In the genomic region with DNA sequence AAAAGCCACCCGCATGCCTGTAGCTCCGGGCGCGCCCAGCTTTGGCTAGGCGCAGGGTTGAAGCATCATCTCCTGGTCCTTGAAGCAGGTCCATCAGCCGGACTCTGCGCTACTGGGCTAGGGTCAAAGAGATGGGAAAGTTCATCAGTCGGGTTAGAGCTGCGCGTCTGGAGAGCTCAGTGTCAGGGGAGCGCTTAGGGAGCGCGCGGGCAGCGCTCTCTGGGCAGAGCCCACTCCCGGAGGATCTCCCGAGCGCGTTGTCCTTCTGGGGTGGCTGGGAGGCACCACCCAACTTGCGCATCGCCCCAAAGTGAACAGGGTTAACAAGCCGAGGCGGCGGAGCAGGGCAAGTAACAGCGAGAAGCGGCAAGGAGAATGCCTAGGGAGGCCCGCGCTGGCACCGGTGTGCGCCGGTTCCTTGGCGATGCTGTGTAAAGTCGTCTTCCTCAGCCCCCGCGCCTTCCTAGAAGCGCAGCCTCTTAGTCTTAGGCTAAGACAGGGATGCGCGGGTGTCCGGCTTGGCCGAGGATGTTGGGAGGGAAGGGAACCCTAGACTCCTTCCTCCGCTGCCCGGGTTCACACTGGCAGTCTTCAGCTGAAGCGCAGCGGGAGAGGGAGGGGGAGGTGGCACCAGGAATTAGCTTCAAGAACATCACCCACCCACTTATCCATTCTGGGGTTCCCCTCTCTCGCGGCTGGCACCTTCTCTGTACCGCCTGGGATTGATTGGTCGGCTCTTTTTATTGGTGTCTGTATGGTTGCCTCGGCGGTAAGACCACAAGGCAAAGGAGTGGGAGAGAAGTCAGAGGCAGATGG, we compare ENCODE assay signal across 7 mouse cellular contexts. TPM values are rescaled to one million over a fixed set of nuclear protein-coding genes. Genes with fewer than 3 reads are reported as not detected.
DNase-seq lines count a peak whose midpoint lies in the region; ATAC-seq and TF ChIP-seq lines count a peak whose summit lies in the region.

No protein-coding gene starts in this region.

- no peaks in the 10 kb centered on the region for H3K9me3 ChIP-seq in hindbrain, postnatal 0 days (ENCODE audit: low read length)
- no peaks in the 10 kb centered on the region for H3K9me3 ChIP-seq in midbrain, embryonic 11.5 days (ENCODE audit: control insufficient read depth, low read length)

- no peak overlapping the region for H3K27ac ChIP-seq in embryonic fibroblast, embryonic 13.5 days (ENCODE audit: insufficient read depth, low read length)
- H3K27ac ChIP-seq in hindbrain, postnatal 0 days: no peak overlapping the region
- no peak overlapping the region for H3K27ac ChIP-seq in midbrain, embryonic 11.5 days (ENCODE audit: low read depth, low read length)

- no peaks in the 10 kb centered on the region for H3K4me1 ChIP-seq in embryonic fibroblast, embryonic 13.5 days (ENCODE audit: control insufficient read depth, insufficient read depth, low read length)
- H3K4me1 ChIP-seq in hindbrain, postnatal 0 days (ENCODE audit: insufficient read depth, low read length): peaks cover 22% of the 10 kb centered on the region
- H3K4me1 ChIP-seq in midbrain, embryonic 11.5 days (ENCODE audit: control insufficient read depth, insufficient read depth, low read length): peaks cover 19% of the 10 kb centered on the region

- H3K4me3 ChIP-seq in embryonic fibroblast, embryonic 13.5 days (ENCODE audit: insufficient read depth, low read length): peak overlapping the region; percentile 66
- peak overlapping the region; percentile 59 for H3K4me3 ChIP-seq in hindbrain, postnatal 0 days (ENCODE audit: low read length)
- peak overlapping the region; percentile 9 for H3K4me3 ChIP-seq in midbrain, embryonic 11.5 days (ENCODE audit: low read depth, low read length)

- ATAC-seq in hindbrain, postnatal 0 days: no peak
- no peak for ATAC-seq in midbrain, embryonic 11.5 days (ENCODE audit: low FRiP score)

- no peak for TF ChIP-seq CTCF in embryonic fibroblast, embryonic 13.5 days (IDR thresholded peaks at IDR 0.05; ENCODE audit: borderline replicate concordance, insufficient read depth, low read length)
- no peak for TF ChIP-seq CTCF in hindbrain, postnatal 0 days (IDR thresholded peaks at IDR 0.05; ENCODE audit: low read depth)

- under 1% methylated on average over 50 of the region's 50 CpGs for WGBS in hindbrain, postnatal 0 days
- 1% methylated on average over 50 of the region's 50 CpGs for WGBS in midbrain, embryonic 11.5 days

- peak; percentile 41 to 49 for DNase-seq in left cerebral cortex, postnatal 36 days (ENCODE audit: low spot score in 2 of 2)
- no peak for DNase-seq in left cerebral cortex, adult 9 months (ENCODE audit: low spot score in 2 of 2)
- peak; percentile 47 for DNase-seq in NIH3T3 (ENCODE audit: low read depth)
- DNase-seq in hindbrain, postnatal 0 days (ENCODE audit: low spot score): no peak
- DNase-seq in midbrain, embryonic 11.5 days (ENCODE audit: low spot score, missing footprints): peak; percentile 93
- DNase-seq in thymus, postnatal 14 days: peak; percentile 34

- intact Hi-C loops in left cerebral cortex, postnatal 36 days (cut with DNase I): loop anchor here (1.0 to 5.0 kb wide), 2 partner anchors 9 to 319 kb away; no protein-coding TSS in a partner anchor

- no peak for TF ChIP-seq POLR2A in embryonic fibroblast, embryonic 13.5 days (IDR thresholded peaks at IDR 0.05; ENCODE audit: low read depth, low read length)

- H3K4me2 ChIP-seq in hindbrain, postnatal 0 days (ENCODE audit: low read depth, low read length): peak overlapping the region; percentile 96
- peak overlapping the region; percentile 26 for H3K4me2 ChIP-seq in midbrain, embryonic 11.5 days

- H3K27me3 ChIP-seq in hindbrain, postnatal 0 days (ENCODE audit: insufficient read depth, low read length): peaks cover 58% of the 10 kb centered on the region
- peaks cover 67% of the 10 kb centered on the region for H3K27me3 ChIP-seq in midbrain, embryonic 11.5 days (ENCODE audit: control insufficient read depth, insufficient read depth, low read length)

- H3K36me3 ChIP-seq in hindbrain, postnatal 0 days (ENCODE audit: insufficient read depth, low read length): no peaks in the 10 kb centered on the region
- no peaks in the 10 kb centered on the region for H3K36me3 ChIP-seq in midbrain, embryonic 11.5 days (ENCODE audit: control insufficient read depth, insufficient read depth, low read length)

- H3K9ac ChIP-seq in hindbrain, postnatal 0 days (replicated peaks; ENCODE audit: low read length): 0 out of 2 replicates have a peak overlapping the region, but pooled peaks have one; percentile 13
- H3K9ac ChIP-seq in midbrain, embryonic 11.5 days (ENCODE audit: low read length): no peak overlapping the region

RNA-seq across cellular contexts. Expression of a gene that starts 3.5 kb away (rescaled TPM):
- total RNA-seq in left cerebral cortex, postnatal 36 days (2021): 10 to 100 TPM in 1 of 2 experiments, 1 to 10 TPM in 1; 9.6 to 22.9 TPM
- 11.1 and 17.6 TPM in 2 replicates for polyA plus RNA-seq in embryonic fibroblast, embryonic 13.5 days (2011; ENCODE audit: insufficient read length, low read depth, missing spikeins)
- 0.58 and 2.4 TPM in 2 replicates for total RNA-seq in hindbrain, postnatal 0 days (2014; rRNA removed)
- 1.2 and 2.4 TPM in 2 replicates for polyA plus RNA-seq in hindbrain, postnatal 0 days (2015; fragmentation: Nextera tagmentation; extraction: Ambion mirVana)
- 0.06 TPM in 1 of 2 replicates, not detected in the other for polyA plus RNA-seq in midbrain, embryonic 11.5 days (2014; fragmentation: Nextera tagmentation; extraction: Ambion mirVana)

RNA-seq across cellular contexts. Expression of a gene that starts 10.0 kb away (rescaled TPM):
- total RNA-seq in left cerebral cortex, postnatal 36 days (2021): 10 to 100 TPM; 36.7 to 39.9 TPM
- polyA plus RNA-seq in embryonic fibroblast, embryonic 13.5 days (2011; ENCODE audit: insufficient read length, low read depth, missing spikeins): 24.7 and 25.2 TPM in 2 replicates
- 64.8 and 80.3 TPM in 2 replicates for total RNA-seq in hindbrain, postnatal 0 days (2014; rRNA removed)
- 70.4 and 70.6 TPM in 2 replicates for polyA plus RNA-seq in hindbrain, postnatal 0 days (2015; fragmentation: Nextera tagmentation; extraction: Ambion mirVana)
- polyA plus RNA-seq in midbrain, embryonic 11.5 days (2014; fragmentation: Nextera tagmentation; extraction: Ambion mirVana): 85.2 and 89.7 TPM in 2 replicates

Comparison
In these comparisons a context has a peak if more than half of its experiments do, and no peak if none do; other contexts are left out.
1. DNase-seq: peak in left cerebral cortex, postnatal 36 days (2 of 2), NIH3T3 (single experiment), midbrain, embryonic 11.5 days (single experiment) and thymus, postnatal 14 days (single experiment); none in left cerebral cortex, adult 9 months (0 of 2) and hindbrain, postnatal 0 days (single experiment).
2. H3K4me3 ChIP-seq: peak in every context shown above with its lines; median percentile 66 in embryonic fibroblast, embryonic 13.5 days; 59 in hindbrain, postnatal 0 days; 9 in midbrain, embryonic 11.5 days.